20 mouse cellular contexts compared by ENCODE assay signal in the genomic region with DNA sequence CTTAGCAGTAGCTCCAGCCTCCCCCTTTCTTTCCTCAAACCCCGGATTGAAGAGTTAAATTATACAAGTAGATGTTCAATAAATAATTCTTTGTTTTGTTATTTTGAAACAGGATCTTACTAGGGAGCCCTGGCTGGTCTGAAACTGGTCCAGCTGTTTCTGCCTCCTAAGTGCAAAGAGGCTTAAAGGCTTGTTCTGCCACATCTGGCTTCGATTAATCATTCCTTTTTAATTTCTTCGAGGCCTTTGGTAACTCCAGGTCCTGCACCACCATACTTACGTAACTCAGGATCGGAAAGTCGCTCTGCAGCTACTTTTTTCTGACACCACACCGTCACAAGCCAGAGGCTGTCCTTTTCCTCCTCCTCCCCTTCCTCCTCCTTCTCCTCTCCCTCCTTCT. TPM values are rescaled to one million over a fixed set of nuclear protein-coding genes. Genes with fewer than 3 reads are reported as not detected.
DNase-seq lines count a peak whose midpoint lies in the region; ATAC-seq and TF ChIP-seq lines count a peak whose summit lies in the region.
"Had no signal": no experiment of that assay in that cellular context is flagged by ENCODE, and none has a peak within 500 bp of the region (broad histone marks: within the 10 kb centered on the region; RNA-seq: fewer than 3 reads in every experiment).

No protein-coding gene starts in this region.

- no peaks in the 10 kb centered on the region for H3K36me3 ChIP-seq in intestine, postnatal 0 days (ENCODE audit: control insufficient read depth, insufficient read depth)
- H3K36me3 ChIP-seq in limb, embryonic 13.5 days = no peaks in the 10 kb centered on the region
- no peaks in the 10 kb centered on the region for H3K36me3 ChIP-seq in thymus, adult 2 months (ENCODE audit: control insufficient read depth, insufficient read depth, low read length)
- H3K36me3 ChIP-seq: embryonic facial prominence, embryonic 12.5 days; heart, embryonic 13.5 days; hindbrain, embryonic 15.5 days had no signal

- WGBS in intestine, postnatal 0 days = 35% methylated on average over 7 of the region's 7 CpGs
- WGBS in limb, embryonic 13.5 days = 25% methylated on average over 7 of the region's 7 CpGs
- 83% methylated on average over 7 of the region's 7 CpGs for WGBS in cerebellum, adult 2 months
- 91% methylated on average over 7 of the region's 7 CpGs for WGBS in thymus, adult 2 months

- TF ChIP-seq CTCF in intestine, postnatal 0 days (IDR thresholded peaks at IDR 0.05; ENCODE audit: low read depth) = no peak
- no peak for TF ChIP-seq CTCF in cerebellum, adult 2 months (IDR thresholded peaks at IDR 0.05; ENCODE audit: borderline replicate concordance, insufficient read depth, low read depth, low read length)
- TF ChIP-seq CTCF in thymus, adult 2 months (IDR thresholded peaks at IDR 0.05; ENCODE audit: borderline replicate concordance, control insufficient read depth, extremely low read depth, insufficient read depth, low read length, poor library complexity) = no peak

- no peak overlapping the region for H3K9ac ChIP-seq in intestine, postnatal 0 days (ENCODE audit: low read depth, low read length)
- H3K9ac ChIP-seq in limb, embryonic 13.5 days = no peak overlapping the region
- H3K9ac ChIP-seq: embryonic facial prominence, embryonic 12.5 days; heart, embryonic 13.5 days; hindbrain, embryonic 15.5 days had no signal

- DNase-seq in embryo, embryonic 11 days = peak; percentile 42
- DNase-seq in embryo, embryonic 10.5 days (ENCODE audit: low spot score) = no peak
- DNase-seq in forelimb bud, embryonic 11.5 days (ENCODE audit: low read depth, low spot score) = peak; percentile 63
- DNase-seq in cerebellum, adult 2 months = no peak
- no peak for DNase-seq in ovary, adult 18-20 months (ENCODE audit: low spot score)
- no peak for DNase-seq in thymus, adult 2 months
- DNase-seq: adrenal gland, postnatal 14 days; cerebellum, adult 11-12 months; cerebellum, adult 9-11 months; gastrocnemius, adult 2 months; gastrocnemius, postnatal 25 days; heart, postnatal 36 days had no signal

- no peak for ATAC-seq in intestine, postnatal 0 days
- peak; percentile 22; the same call in 1 of the 2 replicates for ATAC-seq in limb, embryonic 13.5 days (ENCODE audit: low FRiP score, low read depth)
- ATAC-seq: activated CD4-positive, CD25-positive, alpha-beta regulatory T cell, adult 4 months; forebrain, embryonic 16.5 days; Patski had no signal

- H3K4me2 ChIP-seq in intestine, postnatal 0 days (replicated peaks; ENCODE audit: low read depth) = no peak overlapping the region
- no peak overlapping the region for H3K4me2 ChIP-seq in limb, embryonic 13.5 days (replicated peaks)
- H3K4me2 ChIP-seq: embryonic facial prominence, embryonic 12.5 days; heart, embryonic 13.5 days; hindbrain, embryonic 15.5 days had no signal

- H3K27ac ChIP-seq in intestine, postnatal 0 days (ENCODE audit: low read depth, low read length) = peak overlapping the region; percentile 95
- H3K27ac ChIP-seq in limb, embryonic 13.5 days = no peak overlapping the region
- H3K27ac ChIP-seq in cerebellum, adult 2 months (ENCODE audit: insufficient read depth, low read length) = no peak overlapping the region
- no peak overlapping the region for H3K27ac ChIP-seq in thymus, adult 2 months (ENCODE audit: control insufficient read depth, insufficient read depth, low read length)
- H3K27ac ChIP-seq: embryonic facial prominence, embryonic 12.5 days; gastrocnemius, adult 2 months; heart, embryonic 13.5 days; hindbrain, embryonic 15.5 days had no signal

- H3K27me3 ChIP-seq in intestine, postnatal 0 days (replicated peaks; ENCODE audit: control insufficient read depth, insufficient read depth, low read length) = no peaks in the 10 kb centered on the region
- no peaks in the 10 kb centered on the region for H3K27me3 ChIP-seq in limb, embryonic 13.5 days
- H3K27me3 ChIP-seq in cerebellum, adult 2 months (ENCODE audit: control insufficient read depth, insufficient read depth, low read length) = no peaks in the 10 kb centered on the region; the same call in 1 of the 2 replicates
- no peaks in the 10 kb centered on the region for H3K27me3 ChIP-seq in thymus, adult 2 months (ENCODE audit: control insufficient read depth, insufficient read depth, low read length)
- H3K27me3 ChIP-seq: embryonic facial prominence, embryonic 12.5 days; heart, embryonic 13.5 days; Patski had no signal

- peaks cover 3% of the 10 kb centered on the region; the same call in 1 of the 2 replicates for H3K4me1 ChIP-seq in intestine, postnatal 0 days (replicated peaks; ENCODE audit: control insufficient read depth, insufficient read depth, low read length)
- H3K4me1 ChIP-seq in limb, embryonic 13.5 days = peaks cover 6% of the 10 kb centered on the region; the same call in 1 of the 2 replicates
- no peaks in the 10 kb centered on the region for H3K4me1 ChIP-seq in cerebellum, adult 2 months (ENCODE audit: control insufficient read depth, insufficient read depth, low read length)
- H3K4me1 ChIP-seq in thymus, adult 2 months (replicated peaks; ENCODE audit: control insufficient read depth, insufficient read depth, low read length) = no peaks in the 10 kb centered on the region
- H3K4me1 ChIP-seq: embryonic facial prominence, embryonic 12.5 days; heart, embryonic 13.5 days; hindbrain, embryonic 15.5 days had no signal

- no peaks in the 10 kb centered on the region for H3K9me3 ChIP-seq in intestine, postnatal 0 days (ENCODE audit: control insufficient read depth)
- H3K9me3 ChIP-seq in limb, embryonic 13.5 days = no peaks in the 10 kb centered on the region
- H3K9me3 ChIP-seq: embryonic facial prominence, embryonic 12.5 days; heart, embryonic 13.5 days; hindbrain, embryonic 15.5 days had no signal

- TF ChIP-seq POLR2A in cerebellum, adult 2 months (IDR thresholded peaks at IDR 0.05; ENCODE audit: borderline replicate concordance, insufficient read depth, low read length) = no peak
- no peak for TF ChIP-seq POLR2A in thymus, adult 2 months (IDR thresholded peaks at IDR 0.05; ENCODE audit: control insufficient read depth, extremely low read depth, insufficient read depth, low read length, poor library complexity)

- H3K4me3 ChIP-seq in intestine, postnatal 0 days (ENCODE audit: low read depth, low read length) = no peak overlapping the region
- no peak overlapping the region for H3K4me3 ChIP-seq in limb, embryonic 13.5 days
- no peak overlapping the region for H3K4me3 ChIP-seq in cerebellum, adult 2 months (replicated peaks; ENCODE audit: insufficient read depth, low read depth, low read length)
- H3K4me3 ChIP-seq in thymus, adult 2 months (ENCODE audit: control insufficient read depth, insufficient read depth, low read length) = no peak overlapping the region
- H3K4me3 ChIP-seq: embryonic facial prominence, embryonic 12.5 days; gastrocnemius, adult 2 months; heart, embryonic 13.5 days; hindbrain, embryonic 15.5 days had no signal

RNA-seq across cellular contexts. Expression of a gene that starts 7.1 kb away (rescaled TPM):
- polyA plus RNA-seq in intestine, postnatal 0 days (2015; fragmentation: Nextera tagmentation; extraction: Ambion mirVana) = 1,279 and 1,318 TPM in 2 replicates
- polyA plus RNA-seq in limb, embryonic 13.5 days (2015; fragmentation: Nextera tagmentation; extraction: Ambion mirVana) = 54.6 and 61.8 TPM in 2 replicates
- polyA plus RNA-seq in cerebellum, adult 2 months (2012; rRNA removed) = 0.13 and 0.32 TPM in 2 replicates
- polyA plus RNA-seq in thymus, adult 2 months (2012; rRNA removed) = 29.3 and 37.4 TPM in 2 replicates

RNA-seq across cellular contexts. Expression of a gene that starts 43.4 kb away (rescaled TPM):
- 13.9 and 15.9 TPM in 2 replicates for polyA plus RNA-seq in intestine, postnatal 0 days (2015; fragmentation: Nextera tagmentation; extraction: Ambion mirVana)
- polyA plus RNA-seq in limb, embryonic 13.5 days (2015; fragmentation: Nextera tagmentation; extraction: Ambion mirVana) = 84.6 and 85.5 TPM in 2 replicates
- polyA plus RNA-seq in cerebellum, adult 2 months (2012; rRNA removed) = 25.5 and 26.7 TPM in 2 replicates
- 17.8 and 22.8 TPM in 2 replicates for polyA plus RNA-seq in thymus, adult 2 months (2012; rRNA removed)

Comparison
In these comparisons a context has a peak if more than half of its experiments do, and no peak if none do; other contexts are left out.
1. DNase-seq: peak in embryo, embryonic 11 days (single experiment) and forelimb bud, embryonic 11.5 days (single experiment); none in embryo, embryonic 10.5 days (single experiment), cerebellum, adult 2 months (0 of 2), ovary, adult 18-20 months (single experiment) and thymus, adult 2 months (single experiment).
2. RNA of a gene that starts 7.1 kb away (polyA plus RNA-seq): 1,279 to 1,318 TPM in intestine, postnatal 0 days, 54.6 to 61.8 TPM in limb, embryonic 13.5 days and 29.3 to 37.4 TPM in thymus, adult 2 months; 0.13 to 0.32 TPM in cerebellum, adult 2 months; every median in the first group is over 10 times any median in the second.